Mouse (Mus musculus) olfactory bulb, adult 2 months (tissue): ENCODE measurements around the gene Slc6a4.

Experiments
- CTCF ChIP-seq: fragments of 200-500 bp; IDR thresholded peaks from 2 replicates; pipeline ENCODE4 v1.5.1; 2012; ENCODE audit warnings: low read depth, mild to moderate bottlenecking, low read length, moderate library complexity; ENCODE audit not compliant: insufficient read depth
- POLR2A ChIP-seq: fragments of 200-500 bp; IDR thresholded peaks from 2 replicates; pipeline ENCODE4 v1.6.1; 2012; ENCODE audit warnings: mild to moderate bottlenecking, low read depth, low read length, moderate library complexity; ENCODE audit not compliant: insufficient read depth

DNA sequence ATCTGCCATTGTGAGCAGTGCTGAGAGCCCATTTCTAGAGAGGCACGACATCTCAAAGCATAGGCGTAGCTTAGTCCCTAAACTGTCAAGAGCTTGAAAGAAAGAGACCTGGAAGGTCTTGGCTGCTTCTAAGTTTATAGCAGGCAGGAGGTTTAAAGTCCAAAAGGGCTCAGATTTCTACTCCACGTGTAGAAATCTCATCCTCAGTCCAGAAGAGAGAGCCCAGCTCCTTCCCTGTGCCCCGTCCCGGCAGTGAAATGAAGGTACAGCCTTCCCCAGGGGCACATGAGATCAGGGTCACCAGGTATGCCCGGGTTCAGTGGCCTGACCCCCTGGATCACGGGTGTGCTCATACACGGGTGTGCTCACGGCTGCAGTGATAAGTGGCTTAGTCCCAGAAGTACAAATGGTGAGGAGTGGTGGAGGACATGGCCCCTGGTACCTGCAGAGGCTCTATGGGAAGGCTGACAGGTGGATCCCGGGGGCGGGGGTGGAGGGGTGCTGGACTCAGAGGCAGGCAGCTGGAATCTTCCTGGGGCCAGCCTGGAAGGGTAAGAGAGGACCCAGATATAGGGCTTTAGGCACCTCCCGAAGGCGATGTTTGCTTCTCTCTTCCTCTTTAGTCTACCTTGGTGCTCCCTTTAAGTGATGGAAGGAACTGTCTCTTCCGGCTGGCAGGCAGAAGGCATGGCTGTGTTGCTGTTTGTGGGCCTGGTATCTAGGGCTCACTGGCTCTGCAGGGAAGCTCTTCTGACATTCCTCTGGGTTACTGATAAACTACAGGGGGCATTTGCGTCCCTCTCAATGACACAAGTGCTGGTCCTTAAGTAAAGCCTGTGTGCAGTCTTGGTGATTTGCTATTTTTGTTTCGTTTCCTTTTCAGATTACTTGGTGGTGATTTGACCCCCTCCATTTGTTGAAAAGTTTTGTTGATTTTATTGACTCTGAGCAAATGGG is 10.9 kb downstream of the Slc6a4 start:
- TF ChIP-seq POLR2A (no peak), CTCF (no peak)
